Mouse (Mus musculus): Measurements from ENCODE around the gene Dock6.
"Not testable (repeated sequence)": the region's sequence is repeated elsewhere in the genome, so short reads cannot be mapped to it uniquely, and the experiment has no call there.

Dock6 gene

DNA sequence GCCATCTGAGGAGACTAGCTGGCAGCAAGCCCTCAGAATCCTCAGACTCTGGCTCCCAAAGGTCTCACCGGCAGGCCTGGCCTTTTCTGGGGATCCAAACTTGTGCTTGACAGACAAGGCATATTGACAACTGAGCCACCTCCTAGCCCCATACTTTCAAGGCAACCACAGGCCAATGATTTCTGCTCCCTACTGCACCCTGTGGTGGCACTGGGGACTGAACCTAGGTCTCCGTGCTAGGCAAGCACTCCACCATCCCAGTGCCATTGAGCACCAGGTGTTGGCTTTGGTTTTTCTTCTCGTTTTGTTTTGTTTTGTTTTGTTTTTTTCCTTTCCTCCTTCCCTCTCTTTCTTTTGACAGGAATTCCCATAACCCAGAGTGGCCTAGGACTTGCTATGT is 43.9 kb downstream of the Dock6 start:
- DNase-seq (ENCODE audit: low spot score in 2 of 2), result no peak

DNA sequence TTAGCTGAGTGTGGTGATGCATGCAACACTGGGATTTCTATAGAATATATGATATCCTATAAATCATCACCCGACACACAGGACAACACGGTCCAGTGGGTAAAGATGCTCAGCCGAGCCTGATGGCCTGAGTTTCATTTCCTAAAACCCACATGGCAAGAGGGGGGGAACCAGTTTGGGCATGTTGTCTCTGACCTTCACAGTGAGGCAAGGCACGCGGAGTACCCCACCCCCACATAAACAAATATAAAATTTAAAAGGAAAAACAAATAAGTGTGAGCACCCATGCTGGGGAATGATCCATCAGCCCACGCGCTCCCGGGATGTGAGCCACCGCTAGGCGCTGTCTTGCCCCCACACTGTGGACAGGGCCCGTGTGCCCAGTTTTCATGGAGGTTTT is 45.5 kb downstream of the Dock6 start:
- no peak for DNase-seq (ENCODE audit: low spot score in 2 of 2)

DNA sequence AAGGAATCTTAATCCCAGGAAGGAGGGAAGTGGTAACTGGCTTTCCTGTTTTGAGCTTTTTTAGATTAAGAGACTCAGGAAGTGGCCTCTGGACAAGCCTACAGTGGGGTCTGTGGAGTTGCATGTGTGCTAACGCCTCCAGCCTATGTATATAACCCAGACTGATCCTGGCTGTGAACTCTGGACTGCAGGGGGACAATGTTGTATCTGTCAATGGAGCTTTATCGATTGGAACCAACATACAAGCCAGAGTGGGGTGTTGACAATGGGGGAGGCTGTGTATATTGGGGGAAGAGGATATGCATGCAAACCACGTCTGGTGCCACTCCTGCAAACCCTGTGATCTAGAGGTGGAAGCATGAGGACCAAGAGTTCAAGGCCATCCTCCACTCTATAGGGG is 46.1 kb downstream of the Dock6 start:
- no peak for DNase-seq (ENCODE audit: low spot score in 2 of 2)

DNA sequence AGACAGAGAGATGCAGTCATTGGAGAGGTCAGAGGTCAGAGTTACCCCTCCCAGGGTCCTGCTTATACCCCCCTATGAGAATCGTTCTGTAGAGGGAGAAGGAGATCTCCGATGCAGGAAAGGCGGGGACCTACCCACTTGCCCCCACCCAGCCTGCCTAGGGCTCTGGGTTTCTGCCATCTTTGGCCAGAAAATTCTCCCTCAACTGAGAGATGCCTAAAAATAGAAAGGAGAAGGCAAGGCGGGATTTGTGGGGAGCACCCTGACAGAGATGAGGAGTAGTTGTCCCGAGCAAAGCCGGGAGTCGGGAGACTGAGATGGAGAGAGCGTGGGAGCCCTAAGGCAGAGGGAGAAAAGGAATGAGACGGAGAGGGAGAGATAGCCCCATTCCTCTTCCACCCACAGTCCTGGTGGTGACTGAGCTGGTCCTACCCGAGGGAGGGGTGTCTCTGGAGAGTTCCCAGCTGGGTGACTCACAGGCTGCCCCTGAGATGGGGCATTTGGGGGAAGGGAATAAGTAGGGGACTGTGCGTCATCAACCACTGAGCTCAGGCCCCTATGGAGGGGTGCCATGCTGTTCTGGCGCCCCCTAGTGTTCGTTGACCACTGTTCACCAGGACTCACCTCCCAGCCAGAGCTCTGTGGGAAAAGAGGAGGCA is 48.3 kb downstream of the Dock6 start:
- DNase-seq (ENCODE audit: low spot score in 2 of 2), result peak; percentile 62 to 80

DNA sequence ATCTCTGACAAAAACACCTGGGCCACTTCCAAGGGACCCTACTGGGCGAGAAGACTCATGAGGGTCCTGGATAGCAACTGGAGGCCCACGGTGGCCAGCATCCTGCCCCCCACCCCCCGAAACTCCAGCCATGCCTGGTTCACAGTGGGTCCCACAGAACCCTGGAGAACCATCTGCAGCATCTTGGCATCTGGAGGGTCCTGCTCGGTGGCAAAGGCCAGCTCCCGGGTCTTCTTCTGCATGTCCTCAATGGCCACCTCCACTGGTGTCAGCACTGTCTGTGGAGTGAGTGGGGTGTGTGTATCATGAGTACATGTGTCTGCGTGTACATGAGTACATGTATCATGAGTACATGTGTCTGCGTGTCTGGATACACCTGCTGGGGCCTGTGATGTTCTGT is 50.8 kb downstream of the Dock6 start:
- DNase-seq (ENCODE audit: low spot score in 2 of 2), result no peak

DNA sequence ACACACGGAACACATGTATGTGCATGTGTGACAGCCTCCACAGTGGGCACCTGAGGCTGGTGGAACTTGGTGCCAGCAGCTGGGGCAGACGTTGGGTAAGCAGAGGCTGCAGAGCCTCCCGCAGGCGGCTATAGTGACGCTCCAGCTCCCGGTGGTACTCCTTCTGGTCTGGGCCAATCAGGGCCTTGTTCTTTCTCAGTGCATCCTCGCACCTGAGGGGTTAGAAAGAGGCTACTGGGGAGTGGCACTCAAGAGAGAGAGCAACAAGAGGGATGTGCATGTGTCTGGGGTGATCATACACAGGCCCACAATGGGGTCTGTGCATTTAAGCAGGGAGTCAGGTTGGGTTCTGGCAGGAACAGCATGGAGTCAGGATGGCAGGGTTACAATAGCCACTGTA is 51.3 kb downstream of the Dock6 start:
- no peak for DNase-seq (ENCODE audit: low spot score in 2 of 2)

DNA sequence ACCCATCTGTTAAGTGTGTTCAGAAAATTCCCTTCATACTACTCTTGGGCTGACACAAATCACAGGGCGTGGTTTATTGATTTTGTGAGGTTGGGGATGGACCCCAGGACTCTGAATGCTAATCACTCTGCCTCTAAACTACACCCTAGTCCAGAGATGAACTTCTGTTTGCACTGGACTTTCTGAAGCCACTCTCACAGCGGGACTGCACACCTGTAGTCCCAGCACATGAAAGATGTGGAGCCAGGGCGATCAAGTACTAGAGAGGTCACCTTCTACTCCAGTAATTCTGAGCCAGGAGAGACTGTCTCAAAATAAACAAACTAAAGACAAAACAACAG is 53.5 kb downstream of the Dock6 start:
- no peak for DNase-seq (ENCODE audit: low spot score in 2 of 2)

DNA sequence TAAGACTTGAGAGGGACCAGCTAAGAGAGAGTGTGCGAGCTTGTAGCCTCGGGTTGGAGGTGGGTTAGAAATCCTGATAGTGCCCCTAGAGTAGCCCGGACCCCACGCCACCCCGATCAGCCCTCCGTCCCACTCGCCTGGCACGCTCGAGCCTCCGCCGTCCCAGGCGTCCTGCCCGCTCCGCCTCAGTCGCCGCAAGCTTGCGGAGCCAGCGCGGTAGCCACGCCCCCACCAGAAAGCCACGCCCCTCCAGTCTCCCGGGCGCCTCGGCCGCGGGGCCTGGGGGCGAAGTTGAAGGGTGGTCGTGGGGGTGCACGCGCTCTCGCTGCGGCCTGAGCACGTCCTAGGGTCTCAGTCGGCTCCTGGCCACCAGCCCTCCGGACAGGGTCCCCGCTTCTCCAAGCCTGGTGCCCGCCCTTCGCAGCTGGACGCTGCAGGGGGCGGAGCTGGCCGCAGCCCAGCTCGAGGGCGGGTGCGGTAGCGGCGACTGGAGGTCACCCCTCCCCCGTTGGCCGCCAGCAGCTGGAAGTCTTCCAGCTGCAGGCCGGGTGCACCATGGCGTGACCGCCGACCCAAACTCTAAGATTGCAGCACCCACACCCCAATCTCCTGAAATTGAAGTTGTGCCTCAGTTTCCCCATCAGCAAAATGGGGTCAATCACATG is 54.0 kb downstream of the Dock6 start, which contains the start of gene Kank2:
Kank2 (minus strand) TSS at position 400 of the 665 bp plus-strand sequence.
- peak; percentile 51 to 77 for DNase-seq (ENCODE audit: low spot score in 2 of 2)

DNA sequence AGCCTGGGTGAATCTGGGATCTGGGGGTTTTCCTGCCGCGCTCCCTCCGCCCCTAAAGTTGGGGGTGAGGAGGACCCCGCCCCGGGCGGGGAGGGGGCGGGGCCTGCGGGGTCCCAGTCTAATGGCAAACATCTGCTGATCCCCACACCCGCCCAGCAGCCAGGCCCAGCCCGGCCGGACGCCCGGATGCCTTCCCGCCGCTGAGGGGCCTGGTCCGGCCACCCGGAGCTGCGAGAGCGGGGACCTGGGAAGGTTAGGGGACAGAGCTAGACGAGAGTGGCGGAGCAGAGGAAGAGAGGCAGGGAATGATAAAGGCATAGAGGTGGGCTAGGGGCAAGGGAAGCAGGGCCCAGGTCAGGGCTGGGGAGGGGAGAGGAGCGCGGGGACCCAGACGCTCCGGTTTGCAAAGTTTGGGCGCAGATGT is 54.5 kb downstream of the Dock6 start:
- peak in 1 of 2 experiments; percentile 28 for DNase-seq (ENCODE audit: low spot score in 2 of 2)

DNA sequence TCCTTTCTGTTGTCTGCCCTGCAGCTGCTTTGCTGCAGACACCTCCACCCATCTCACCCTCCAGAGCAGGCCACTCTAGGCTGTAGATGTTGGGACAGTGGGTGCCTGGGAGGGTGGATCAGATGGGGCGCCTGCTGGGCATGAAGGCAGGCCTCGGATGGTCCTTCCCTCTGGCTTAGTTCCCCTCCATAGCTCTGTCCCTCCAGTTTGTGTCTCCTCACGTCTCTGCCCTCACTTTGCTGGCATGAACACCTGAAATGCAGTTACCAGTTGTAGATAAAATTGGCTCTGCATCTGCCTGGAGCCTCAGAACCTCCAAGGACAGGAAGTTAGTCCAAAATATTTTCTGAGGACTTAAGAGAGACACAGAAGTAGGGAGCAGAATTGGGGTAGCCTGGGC is 55.5 kb downstream of the Dock6 start:
- DNase-seq (ENCODE audit: low spot score in 2 of 2), result no peak

DNA sequence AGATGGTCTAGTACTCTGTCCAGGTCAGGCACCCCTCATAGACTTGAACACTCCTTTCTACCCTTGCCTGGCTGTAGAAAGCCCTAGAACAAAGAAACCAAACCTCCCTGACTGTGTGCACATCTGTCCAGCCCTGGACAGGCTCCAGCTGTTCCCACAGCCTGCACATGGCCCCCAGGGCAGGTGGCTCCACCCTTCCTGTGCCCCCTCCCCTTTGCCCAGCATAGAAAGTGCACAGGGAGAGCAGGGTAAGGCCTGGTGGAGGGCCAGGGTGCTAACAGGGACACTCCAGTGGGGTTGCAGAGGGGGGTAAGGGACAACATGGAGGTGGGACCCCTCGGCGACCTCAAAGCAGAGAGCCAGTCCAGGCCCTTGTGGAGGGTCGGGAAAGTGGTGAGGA is 56.2 kb downstream of the Dock6 start:
- no peak for DNase-seq (ENCODE audit: low spot score in 2 of 2)

DNA sequence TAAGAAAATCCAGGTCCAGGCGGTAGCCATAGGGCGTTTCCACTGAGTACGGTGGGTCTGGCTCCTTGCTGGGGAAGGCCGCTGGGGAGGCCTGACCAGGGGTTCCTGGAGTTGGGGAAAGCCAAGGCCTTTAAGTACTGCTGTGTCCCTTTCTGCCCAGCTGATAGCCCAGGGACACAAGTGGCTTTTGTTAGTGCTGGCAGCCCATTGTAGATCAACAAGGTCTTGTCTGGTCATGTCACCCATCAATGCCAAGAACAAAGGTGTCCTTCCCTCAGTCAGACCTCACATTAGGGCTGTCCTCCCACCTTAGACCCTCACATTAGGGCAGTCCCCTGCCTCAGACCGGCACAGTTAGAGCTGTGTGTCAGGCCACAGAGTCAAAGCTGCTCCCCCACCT is 56.9 kb downstream of the Dock6 start:
- DNase-seq (ENCODE audit: low spot score in 2 of 2), result no peak

DNA sequence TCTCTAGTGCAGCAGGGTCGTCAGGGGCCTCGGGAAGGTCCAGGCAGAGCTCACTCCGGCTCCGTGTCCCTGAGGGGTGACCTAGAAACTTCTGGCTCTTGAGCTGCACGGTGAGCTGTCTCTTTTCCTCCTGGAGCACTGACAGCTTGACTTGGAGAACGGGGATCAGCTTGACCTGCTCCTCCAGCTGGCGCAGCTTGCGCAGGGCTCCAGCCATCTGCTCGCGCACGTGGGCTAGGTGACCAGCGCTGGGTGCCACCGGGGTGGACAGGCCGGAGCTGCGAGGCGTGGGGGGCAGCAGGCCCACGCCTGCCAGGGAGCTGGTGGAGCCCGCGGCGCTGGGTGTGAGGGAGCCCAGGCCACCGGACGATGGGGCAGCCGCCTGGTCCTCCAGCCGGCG is 57.5 kb downstream of the Dock6 start:
- DNase-seq (ENCODE audit: low spot score in 2 of 2), result no peak

DNA sequence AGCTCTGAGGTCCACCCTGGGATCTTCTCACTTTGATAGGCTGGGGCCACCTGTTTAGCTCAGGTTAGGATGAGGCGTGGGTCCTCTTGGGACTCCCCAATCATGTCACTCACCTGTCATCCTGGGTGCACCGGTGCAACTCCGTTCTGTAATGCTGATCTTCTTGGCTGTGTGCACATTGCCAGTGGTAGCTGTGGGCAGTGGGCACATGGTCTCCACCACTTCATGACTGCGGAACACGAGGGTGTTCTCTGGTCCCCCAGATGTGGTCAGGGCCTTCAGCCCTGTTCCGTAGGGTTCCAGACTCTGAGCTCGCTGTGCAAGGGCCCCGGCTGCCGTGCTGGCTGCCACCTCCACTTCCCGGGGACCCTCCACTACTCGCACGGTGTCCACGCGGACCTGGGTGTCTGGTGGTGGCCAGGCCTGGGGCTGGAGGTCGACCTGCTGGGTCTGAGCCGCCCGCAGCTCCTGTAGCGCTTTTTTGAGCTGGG is 58.0 kb downstream of the Dock6 start:
- no peak for DNase-seq (ENCODE audit: low spot score in 2 of 2)

DNA sequence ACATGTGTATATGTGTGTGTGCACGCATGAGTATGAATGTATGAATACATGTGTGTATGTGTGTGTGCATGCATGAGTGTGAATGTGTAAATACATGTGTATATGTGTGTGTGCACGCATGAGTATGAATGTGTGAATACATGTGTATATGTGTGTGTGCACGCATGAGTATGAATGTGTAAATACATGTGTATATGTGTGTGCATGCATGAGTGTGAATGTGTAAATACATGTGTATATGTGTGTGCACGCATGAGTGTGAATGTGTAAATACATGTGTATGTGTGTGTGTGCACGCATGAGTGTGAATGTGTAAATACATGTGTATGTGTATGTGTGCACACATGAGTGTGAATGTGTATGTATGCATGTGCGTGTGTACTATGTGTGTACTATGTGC is 58.9 kb downstream of the Dock6 start:
- DNase-seq (ENCODE audit: low spot score in 2 of 2), result not testable (repeated sequence)

DNA sequence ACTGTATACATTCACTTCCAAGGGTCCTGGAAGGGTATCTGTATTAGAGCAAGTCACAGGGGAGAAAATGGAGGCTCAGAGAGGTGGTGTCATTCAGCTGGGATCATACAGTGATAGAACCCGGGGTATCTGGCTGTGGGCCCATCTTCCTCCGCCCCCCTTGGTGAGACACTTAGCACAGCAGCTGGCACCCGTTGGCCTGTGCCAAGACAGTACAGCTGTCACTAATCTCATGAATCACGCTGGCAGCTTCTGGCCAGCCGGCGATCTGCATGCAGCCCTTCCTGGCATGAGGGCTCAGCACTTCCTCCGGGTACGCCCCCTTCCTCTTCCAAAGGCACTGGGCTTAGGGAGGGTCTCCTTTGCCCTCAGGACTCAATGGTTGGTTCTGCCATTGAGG is 59.8 kb downstream of the Dock6 start:
- peak in 1 of 2 experiments; percentile 76 for DNase-seq (ENCODE audit: low spot score in 2 of 2)

DNA sequence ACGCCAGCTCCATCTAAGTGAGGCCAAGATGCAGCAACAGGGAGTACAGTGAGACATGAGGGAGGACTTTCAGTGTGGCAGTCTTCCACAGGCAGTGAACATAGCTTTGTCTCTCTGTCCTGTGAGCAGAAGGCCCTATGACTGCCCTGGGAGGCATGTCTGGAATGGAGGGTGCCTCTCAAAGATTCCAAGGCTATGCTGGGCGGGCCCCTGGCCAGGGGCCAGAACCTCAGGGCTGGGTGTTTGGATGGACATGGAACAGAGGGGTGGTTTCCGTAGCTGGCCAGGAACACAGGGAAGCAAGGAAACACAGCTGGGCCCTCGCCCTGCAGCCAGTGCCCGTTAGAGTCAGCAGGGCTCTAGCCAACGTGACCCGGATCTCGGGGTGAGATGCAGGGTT is 60.6 kb downstream of the Dock6 start:
- DNase-seq (ENCODE audit: low spot score in 2 of 2), result no peak

DNA sequence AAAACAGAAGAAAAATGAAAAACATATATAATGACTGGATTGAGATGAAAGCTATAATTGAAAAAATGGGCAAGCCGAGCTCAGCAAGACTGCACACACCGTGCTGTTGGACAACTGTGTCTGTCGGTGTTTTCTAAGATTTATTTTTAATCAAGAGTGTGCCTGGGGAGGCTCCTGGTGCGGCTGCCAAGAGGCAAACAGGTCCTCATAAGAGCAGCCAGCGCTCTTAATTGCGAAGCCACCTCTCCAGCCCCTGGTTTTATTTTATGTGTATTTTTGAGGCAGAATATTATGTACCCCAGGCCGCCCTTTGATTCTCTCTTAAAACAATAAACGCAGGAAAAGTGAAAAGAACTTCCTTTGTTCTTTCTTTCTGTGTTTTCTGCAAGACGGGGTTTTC is 64.2 kb downstream of the Dock6 start:
- DNase-seq (ENCODE audit: low spot score in 2 of 2), result no peak

DNA sequence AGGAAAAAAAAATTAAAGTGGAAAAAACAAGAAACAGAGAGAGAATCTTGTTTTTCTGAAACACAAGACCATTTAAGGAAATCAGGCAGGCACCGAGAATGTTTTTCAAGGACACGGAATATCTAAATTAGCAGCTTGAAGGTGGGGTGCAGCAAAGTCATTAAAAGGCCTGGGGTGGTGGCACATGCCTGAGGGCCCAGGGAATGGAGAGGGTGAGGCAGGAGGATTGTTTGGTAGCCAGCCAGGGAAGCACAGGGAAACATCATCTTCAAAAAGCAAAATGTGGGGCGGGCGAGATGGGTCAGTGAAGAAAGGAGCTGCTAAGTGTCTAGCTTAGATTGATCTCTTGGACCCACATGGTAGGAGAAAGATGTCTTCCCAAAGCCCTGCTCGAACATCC is 64.8 kb downstream of the Dock6 start:
- no peak for DNase-seq (ENCODE audit: low spot score in 2 of 2)

DNA sequence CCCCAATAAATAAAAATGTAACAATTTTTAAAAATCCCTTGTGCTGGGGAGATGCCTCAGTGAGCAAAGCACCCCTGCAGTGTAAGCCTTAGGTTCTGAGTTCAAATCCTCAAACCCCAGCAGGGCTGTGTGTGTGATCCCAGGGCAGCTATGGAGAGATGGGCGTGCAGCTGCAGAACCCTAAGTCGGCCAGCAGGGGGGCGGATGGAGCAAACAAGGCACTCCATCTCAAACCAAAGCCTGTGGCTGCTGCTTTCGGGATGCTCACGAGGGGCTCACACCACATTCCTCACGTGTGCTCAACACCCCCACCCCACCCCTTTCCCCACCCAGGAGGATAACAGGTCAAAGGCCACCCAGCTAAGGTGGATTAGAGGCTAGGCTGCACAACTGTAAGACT is 65.5 kb downstream of the Dock6 start:
- DNase-seq (ENCODE audit: low spot score in 2 of 2), result peak in 1 of 2 experiments; percentile 58

DNA sequence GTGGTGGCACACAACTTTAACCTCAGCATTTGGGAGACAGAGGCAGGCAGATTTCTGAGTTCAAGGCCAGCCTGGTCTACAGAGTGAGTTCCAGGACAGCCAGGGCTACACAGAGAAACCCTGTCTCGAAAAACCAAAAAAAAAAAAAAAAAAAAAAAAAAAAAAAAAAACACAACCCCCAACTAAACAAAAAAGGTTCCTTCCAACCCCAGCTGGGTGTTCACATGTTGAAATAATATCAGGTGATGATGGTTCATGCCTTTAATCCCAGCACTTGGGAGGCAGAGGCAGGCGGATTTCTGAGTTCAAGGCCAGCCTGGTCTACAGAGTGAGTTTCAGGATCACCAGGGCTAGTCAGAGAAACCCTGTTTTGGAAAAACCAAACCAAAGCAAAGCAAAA is 66.1 kb downstream of the Dock6 start:
- not testable (repeated sequence) for DNase-seq (ENCODE audit: low spot score in 2 of 2)

DNA sequence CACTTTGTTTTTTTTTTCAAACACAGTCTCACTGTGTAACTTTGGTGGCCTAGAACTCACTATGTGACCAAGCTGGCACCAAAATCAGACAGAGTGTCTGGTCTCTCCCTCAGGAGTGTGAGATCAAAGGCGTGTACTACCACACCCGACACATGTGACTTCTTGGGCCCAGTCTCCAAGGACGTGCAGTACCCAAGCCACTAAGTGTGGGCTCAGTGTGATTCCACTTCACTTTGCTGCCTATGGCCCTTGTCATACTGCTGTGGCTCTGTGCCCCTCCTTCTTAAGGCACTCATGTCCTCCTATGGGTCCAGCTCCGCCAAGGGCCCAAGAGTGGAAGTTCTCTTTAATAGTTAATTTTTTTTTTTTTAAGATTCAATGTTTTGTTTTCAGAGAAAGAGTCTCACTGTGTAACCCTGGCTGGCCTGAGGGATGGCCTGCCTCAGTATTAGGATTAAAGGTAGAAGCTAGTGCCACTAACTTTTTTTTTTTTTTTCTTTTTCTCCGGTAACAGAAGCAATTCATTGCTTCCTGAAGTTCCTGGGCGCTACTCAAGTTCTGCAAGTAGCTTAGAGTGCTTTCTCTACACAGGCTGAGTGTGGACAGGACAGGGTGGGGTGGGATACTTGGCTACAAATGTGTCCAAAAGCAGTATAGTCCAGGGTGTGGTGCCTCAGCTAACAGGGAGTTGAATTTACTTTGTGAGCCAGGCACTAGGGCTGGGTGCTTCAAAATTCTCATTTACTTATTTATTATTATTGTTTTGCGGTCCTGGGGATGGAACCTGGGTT is 67.7 kb downstream of the Dock6 start:
- no peak for DNase-seq (ENCODE audit: low spot score in 2 of 2)

Measured in cerebellum, postnatal 4 days (tissue).